Mouse (Mus musculus) erythroblast, embryonic 14.5 days (primary cell): ENCODE data around the gene Tbc1d10c.

Experiments used
- GATA1 ChIP-seq: IDR thresholded peaks from 2 replicates; pipeline ENCODE4 v1.6.1; 2012; ENCODE audit warnings: low read length, inconsistent platforms, mixed read lengths
- TAL1 ChIP-seq: IDR thresholded peaks from 3 replicates; pipeline ENCODE4 v1.6.1; 2012; ENCODE audit warnings: low read length, inconsistent platforms, mixed read lengths

GRCm38 (mm10) chr19:4201291-4201909 is 10.3 kb upstream of the Tbc1d10c start, which contains the start of gene Rad9a:
- TF ChIP-seq TAL1 (no peak), GATA1 (no peak)
